Mouse (Mus musculus): ENCODE data around the gene Dph7.
"Not testable (repeated sequence)": the region's sequence is repeated elsewhere in the genome, so short reads cannot be mapped to it uniquely, and the experiment has no call there.

Gene Dph7

DNA sequence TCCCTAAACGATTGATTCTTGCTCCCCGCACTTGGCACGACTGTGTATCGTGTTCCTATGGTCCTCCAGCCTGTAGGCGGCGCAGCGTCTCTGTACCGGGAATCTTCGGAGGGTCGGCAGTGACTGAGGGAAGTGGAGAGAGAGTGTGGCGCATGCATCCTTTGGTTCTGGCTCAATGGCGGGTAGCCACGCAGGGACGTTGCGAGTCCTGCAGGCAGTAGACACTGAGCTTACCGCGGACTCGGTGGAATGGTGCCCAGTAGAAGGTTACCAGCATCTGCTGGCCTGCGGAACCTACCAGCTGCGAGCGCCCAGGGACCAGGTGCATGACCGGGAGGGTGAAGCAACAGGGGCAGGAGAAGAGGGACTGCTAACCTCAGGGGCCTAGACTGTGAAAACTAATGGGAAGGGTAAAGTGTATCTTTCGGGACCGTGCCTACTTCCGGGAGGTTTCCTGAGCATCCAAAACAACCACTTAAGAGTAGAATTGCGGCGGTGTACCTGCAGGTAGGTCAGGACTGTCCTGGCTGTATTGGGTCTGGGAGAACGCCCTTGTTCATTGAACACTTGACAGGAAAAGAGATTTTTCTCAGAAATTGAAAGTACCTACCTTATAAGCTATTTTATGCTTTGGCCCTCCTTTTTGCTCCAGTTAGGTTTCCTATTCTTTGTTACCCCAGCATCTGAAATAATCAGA, at the start of gene Dph7:
Gene Dph7, plus strand, starts transcription at position 97 of the 697 bp plus-strand sequence.
- in situ Hi-C loops (cut with MseI, MboI) = loop anchor here in 1 of 2 experiments (5.0 kb wide), 1 partner anchor 40 kb away; no protein-coding TSS in a partner anchor

DNA sequence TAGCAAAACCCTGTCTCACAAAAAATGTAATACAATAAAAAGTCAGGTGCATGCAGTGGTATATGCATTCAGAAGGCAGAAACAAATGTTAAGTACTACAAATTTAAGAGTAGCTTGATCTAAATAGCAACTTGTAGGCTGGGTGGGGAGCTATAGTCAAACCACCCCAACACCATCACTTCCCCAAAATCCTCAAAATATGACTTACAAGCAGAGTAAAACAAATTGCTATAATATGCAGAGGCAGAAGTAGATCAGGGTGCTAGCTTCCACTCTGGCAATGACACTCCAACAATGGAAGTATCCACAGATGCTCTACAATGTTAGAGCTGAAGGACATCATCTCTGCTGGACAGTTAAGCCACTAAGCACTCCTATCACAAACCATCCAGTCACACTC, 49.6 kb upstream of the Dph7 start:
- in situ Hi-C loops (cut with MseI, MboI) = no loop called here

DNA sequence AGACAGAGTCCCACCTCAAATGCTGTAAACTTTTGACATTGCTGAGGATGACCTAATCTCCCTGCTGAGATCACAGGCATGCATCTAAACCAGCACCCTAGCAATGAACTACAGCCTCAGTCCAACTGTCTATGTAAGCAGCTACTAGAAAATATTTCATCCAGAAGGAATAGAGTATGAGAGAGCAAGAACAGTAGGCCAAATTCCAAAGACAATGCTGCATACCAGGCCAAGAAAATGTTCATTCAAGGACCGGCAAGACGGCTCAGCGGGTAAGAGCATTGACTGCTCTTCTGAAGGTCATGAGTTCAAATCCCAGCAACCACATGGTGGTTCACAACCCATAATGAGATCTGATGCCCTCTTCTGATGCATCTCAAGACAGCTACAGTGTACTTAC, 47.4 kb upstream of the Dph7 start:
- in situ Hi-C loops (cut with MseI, MboI) = no loop called here

- in situ Hi-C loops (cut with MseI, MboI) = no loop called here
These were observed 43.0 kb upstream of the Dph7 start, which contains the start of gene Ehmt1 for GRCm38 (mm10) chr2:24918930-24919838. TSS of gene Ehmt1 (minus strand) at chr2:24919614.

DNA sequence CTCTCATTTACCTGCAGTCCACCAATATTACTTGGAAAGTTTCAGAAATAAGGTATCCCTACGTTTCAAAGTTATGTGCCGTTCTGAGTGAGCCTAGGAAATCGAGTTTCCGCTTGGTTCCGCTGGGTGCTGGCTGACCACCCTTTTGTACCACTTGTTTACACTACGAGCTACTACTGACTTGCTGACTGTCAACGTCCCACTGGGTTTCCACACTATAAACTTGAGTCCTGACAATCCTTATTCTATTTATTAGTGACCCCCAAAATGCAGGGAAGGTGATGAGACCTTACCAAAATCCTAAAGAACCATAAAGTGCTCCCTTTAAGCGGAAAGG, 42.4 kb upstream of the Dph7 start:
- in situ Hi-C loops (cut with MseI, MboI) = no loop called here

DNA sequence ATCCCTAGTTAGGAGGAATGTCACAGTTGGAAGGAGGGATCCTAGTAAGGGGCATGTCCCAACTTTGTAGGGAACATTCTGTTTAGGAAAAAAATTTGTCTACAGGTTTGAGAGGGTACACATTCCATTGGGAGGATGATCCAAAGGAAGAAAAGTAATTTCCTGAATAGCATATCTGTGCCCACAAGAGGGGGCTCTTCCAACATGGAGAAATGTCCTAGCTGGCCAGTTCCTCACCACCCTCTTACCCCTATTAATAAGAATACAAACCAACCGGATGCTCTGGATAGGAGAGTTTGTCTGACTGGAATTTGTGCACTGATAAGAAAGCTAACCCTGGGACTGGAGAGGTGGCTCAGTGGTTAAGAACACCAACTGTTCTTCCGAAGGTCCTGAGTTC, 38.6 kb upstream of the Dph7 start:
- in situ Hi-C loops (cut with MseI, MboI) = no loop called here

DNA sequence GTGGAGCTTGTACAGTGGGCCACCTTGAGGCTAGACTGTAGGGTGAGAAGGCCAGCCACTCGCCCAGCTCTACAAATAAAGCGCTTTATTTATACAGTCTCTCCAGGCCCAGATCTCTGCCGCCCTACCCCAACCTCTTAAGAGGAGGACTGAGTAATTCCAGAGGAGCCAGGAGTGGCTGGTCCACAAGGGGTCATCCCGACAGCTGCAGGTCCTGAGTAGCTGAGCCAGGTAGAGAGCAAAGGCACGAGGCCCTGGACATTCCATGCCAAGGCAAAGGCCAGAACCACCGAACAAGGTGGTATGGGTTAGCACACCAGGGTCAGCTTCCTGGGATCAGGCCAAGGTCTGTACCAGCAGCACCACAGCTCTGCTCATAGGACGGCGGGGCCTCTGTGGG, 36.9 kb upstream of the Dph7 start:
- in situ Hi-C loops (cut with MseI, MboI) = no loop called here

- in situ Hi-C loops (cut with MseI, MboI) = no loop called here
These were observed 35.7 kb upstream of the Dph7 start for GRCm38 (mm10) chr2:24926345-24926964.

DNA sequence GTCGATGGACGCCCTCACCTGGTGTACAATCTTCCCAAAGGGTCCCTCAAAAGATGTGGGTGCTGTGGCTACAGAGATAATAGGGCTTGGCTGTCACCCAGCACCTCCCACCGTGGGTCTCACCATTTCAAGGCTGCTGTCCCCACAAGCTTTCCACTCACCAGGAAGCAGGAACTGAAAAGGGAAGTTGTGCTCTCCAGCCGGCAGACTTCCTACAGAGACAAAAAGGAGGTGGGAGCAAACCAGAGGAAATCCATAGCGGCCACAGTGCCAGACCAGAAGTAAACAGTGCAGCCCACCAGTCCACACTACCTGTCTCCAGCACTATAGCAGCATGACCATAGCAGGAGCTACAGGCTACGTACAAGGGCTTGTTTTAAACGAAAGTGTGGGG, 35.2 kb upstream of the Dph7 start:
- in situ Hi-C loops (cut with MseI, MboI) = no loop called here

DNA sequence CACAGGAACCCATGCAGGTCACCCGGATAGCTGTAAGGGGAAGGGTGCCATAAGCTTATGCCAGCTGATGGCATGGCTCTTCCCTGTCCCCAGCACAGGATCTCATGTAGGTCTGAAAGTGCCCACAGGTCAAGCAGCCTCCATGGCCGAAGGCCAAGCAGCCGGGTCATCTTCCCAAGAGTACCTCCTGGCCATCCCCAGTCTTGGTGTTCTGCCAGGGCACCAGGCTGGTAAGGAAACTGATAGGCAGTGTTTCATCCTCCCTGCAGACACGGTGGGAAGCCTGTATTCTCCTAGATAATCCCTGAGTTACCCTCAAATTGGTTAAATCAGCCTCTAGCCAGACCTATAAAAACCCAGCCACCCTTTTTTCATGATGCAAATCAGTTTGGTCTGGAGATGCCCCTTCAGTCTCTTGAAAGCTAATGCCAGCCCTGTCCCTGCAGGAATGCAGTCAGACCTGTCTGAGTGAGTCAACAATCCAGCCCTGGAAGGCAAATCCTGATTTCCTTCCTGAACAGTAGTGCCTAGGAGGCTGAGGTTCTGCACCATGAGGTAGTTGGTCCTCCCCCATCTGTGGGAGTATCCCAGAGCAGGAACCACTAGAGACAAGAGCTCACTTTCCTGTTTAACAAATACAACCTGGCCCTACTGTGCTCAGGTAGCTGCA, 34.3 kb upstream of the Dph7 start:
- in situ Hi-C loops (cut with MseI, MboI) = no loop called here

GRCm38 (mm10) chr2:24929119-24929518, 33.1 kb upstream of the Dph7 start:
- in situ Hi-C loops (cut with MseI, MboI) = no loop called here

GRCm38 (mm10) chr2:24929593-24929992, 32.6 kb upstream of the Dph7 start:
- in situ Hi-C loops (cut with MseI, MboI) = no loop called here

DNA sequence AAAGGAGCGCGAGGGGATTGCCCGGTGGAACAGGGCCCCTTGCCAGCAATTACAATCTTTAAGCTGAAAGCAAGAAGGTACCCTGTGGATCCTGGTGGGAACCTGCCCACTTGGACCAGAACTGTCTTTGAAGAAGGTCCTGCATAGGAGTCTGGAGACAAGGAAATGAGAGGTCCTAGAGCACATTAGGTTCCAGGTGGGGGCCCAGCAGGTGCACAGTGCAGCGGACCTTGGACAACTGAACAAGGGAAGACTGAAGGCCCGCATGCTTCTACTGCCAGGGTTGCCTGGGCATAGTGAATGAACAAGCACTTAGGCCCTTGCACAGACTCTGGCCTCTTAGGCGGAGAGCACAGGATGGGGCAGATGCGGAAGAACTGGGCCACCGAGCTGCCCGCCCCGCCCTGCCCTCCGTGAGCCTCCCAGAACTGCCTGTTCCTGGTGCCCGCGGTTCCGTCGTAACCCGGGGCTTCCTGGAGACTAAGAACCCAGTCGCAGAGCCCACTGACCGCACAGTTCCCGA, 27.7 kb upstream of the Dph7 start:
- in situ Hi-C loops (cut with MseI, MboI) = no loop called here

DNA sequence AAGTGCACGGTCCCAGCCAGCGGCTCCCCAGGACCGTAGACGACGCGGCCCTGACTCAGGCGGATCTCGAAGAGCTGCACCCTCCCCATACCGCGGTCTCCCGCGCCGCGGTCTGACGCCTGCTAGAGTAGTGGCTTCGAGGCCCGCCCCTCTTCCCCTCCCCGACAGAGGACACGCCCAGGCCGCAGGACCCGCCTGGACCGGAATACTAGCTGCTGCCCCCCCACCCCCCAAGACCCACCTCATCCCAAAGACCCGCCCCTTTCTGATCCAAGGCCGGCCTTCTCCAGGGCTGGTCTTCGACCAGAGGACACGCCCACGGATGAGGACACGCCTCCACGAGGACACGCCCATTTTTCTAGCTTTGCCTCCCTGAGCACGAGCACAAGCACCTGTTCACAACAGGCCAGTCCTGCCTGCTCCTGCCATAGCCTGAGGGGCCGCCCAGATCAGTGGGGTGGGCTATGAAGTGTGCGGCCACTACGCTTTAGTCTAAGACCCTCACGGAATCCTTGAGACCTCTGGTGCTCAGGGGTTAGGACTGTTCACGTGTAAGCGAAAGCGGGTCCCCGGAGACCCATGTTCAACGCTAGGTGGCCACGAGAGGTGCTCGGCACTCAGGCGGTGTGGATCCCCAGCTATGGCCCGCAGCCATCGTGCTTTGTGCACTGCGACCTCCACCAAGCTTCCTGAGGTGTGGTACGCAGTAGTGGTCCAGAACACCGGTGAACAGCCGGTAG, 27.0 kb upstream of the Dph7 start, which contains the start of gene Arrdc1:
Gene Arrdc1, minus strand, starts transcription at position 196 of the 740 bp plus-strand sequence.
- in situ Hi-C loops (cut with MseI, MboI) = no loop called here

DNA sequence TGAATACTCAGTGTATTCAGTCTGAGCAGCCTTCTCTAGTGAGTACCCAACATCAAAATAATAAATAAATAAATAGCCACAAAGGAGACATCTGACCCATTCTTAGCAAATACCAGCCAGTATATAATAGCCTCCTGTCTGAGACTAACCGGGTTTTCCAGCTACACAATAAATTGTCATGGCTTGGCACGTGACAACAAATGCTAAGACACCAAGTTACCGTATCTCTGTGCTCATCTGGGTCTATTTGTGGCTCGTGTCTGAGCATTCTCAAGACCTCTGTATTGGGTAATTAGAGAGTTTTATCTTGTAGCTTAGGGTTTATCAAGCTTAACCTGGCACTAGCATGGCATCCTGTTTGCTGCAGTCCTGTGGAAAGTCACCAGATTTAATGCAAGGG, 20.1 kb upstream of the Dph7 start:
- in situ Hi-C loops (cut with MseI, MboI) = no loop called here

DNA sequence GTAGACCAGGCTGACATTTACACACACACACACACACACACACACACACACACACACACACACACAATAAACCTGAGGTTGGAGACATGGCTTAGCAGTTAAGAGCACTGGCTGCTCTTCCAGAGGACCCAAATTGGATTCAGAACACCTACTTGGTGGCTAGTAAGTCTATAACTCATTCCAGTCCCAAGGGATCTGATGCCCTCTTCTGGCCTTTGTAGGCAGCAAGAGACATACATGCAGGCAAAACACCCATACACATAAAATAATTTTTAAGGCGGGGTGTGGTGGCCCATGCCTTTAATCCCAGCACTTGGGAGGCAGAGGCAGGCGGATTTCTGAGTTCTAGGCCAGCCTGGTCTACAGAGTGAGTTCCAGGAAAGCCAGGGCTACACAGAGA, 17.9 kb upstream of the Dph7 start:
- in situ Hi-C loops (cut with MseI, MboI) = not testable (repeated sequence)

DNA sequence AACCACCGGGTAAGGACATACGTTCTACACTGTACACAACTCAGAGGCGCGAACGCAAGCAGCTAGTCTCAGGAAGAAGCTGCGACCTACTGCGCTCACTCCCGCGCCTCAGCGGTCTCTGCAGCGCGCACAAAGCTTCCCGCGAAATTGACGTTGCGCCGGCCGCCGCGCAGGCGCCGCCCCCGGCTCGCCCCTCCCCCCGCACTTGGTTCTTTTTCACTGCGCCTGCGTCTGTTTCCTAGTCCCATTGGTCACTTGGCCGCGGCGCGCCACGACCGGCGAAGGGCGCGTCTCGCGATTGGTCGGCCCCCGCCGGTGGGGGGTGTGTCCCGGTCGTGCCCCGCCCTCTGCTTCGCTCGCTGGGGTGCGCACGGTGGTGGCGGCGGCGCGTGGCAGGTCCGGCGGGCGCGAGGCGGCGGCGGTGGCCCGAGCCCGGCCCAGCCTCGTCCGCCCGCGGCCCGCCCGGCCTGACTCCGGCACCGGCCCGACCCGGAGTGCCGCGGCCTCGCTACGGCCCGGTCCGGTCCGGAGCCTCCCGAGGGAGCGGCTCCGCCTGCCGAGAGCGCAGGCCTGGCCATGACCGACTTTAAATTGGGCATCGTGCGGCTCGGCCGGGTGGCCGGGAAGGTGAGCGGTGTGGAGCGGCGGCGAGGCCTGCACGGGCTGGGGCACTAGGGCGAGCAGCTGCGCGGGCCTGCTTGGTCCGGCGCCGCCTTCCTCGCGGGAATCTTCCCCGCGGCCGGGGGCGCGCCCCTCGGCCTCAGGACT, 12.6 kb upstream of the Dph7 start, which contains the start of gene Zmynd19:
Gene Zmynd19, plus strand, starts transcription at position 372 of the 768 bp plus-strand sequence.
- in situ Hi-C loops (cut with MseI, MboI) = no loop called here

- in situ Hi-C loops (cut with MseI, MboI) = no loop called here
These were observed 12.0 kb upstream of the Dph7 start for GRCm38 (mm10) chr2:24950189-24950535.

- in situ Hi-C loops (cut with MseI, MboI) = no loop called here
These were observed 9.6 kb upstream of the Dph7 start for GRCm38 (mm10) chr2:24952537-24953055.

DNA sequence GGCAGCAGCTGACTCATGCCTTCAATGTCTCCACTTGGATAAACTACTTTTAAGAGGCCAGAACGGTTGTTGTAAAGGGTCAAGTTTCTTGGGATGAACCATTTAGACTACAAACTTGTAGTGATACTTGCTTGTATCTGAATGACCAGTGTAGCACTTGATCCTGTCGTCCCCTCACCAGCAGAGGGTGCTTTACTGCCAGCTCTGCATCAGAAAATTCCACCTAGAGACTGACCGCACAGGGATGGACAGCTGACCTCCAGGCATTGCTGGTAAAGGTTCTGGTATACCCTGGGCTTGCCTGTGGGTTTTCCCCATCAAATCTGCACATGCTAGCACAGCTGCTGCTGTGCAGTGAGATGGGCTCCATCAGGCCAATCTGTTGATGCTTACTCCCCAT, 1.3 kb upstream of the Dph7 start:
- in situ Hi-C loops (cut with MseI, MboI) = loop anchor here in 1 of 2 experiments (5.0 kb wide), 1 partner anchor 41 kb away; no protein-coding TSS in a partner anchor
